Mouse (Mus musculus): ENCODE results near the gene Olfr822. TPM values are rescaled to one million over a fixed set of nuclear protein-coding genes. Genes with fewer than 3 reads are reported as not detected.
A peak's percentile ranks its signal among the peaks of the same experiment; 100 is the strongest.
"Not testable (repeated sequence)": the region's sequence is repeated elsewhere in the genome, so short reads cannot be mapped to it uniquely, and the experiment has no call there.

The Olfr822 gene
- total RNA-seq (2021): not detected

GRCm38 (mm10) chr10:130070910-130071309 lies at the start of gene Olfr822:
TSS of gene Olfr822 (plus strand) at chr10:130071210.
- DNase-seq: no peak

DNA sequence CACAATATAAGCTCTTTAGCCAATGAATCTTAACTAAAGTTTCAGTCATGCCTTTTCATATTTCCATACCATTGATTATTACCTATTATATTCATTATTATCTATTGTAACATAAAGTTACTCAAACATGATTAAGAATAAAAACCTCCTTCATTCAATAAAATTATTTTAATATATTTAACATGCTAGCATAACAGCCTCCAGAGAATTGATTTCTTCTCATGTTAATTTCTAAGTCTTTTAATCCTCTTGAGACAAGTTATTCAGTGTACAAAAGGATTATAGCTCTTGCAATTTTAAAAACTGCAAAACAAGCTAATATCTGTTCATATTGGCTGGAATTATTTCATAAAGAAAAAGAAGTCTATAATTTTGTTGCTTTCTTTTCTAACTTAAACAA lies 41.0 kb upstream of the Olfr822 start, which contains the start of gene Olfr821:
Olfr821 (plus strand) TSS at position 301 of the 400 bp plus-strand sequence.
- DNase-seq: no peak

- no peak for DNase-seq
Observed at GRCm38 (mm10) chr10:130037096-130037495, 33.9 kb upstream of the Olfr822 start.

GRCm38 (mm10) chr10:130092838-130093440 lies 21.9 kb downstream of the Olfr822 start:
- DNase-seq: peak; percentile 57

- DNase-seq: no peak
Observed at GRCm38 (mm10) chr10:130096104-130096503, 25.1 kb downstream of the Olfr822 start.

- not testable (repeated sequence) for DNase-seq
Observed at GRCm38 (mm10) chr10:130115283-130115682, 44.3 kb downstream of the Olfr822 start, which contains the start of gene Olfr823. TSS of gene Olfr823 (minus strand) at chr10:130115383.

- not testable (repeated sequence) for DNase-seq
Observed at GRCm38 (mm10) chr10:130116045-130116444, 45.0 kb downstream of the Olfr822 start.

Other genes starting within 250 kb of the Olfr822 start
- gene Olfr812, start 225.1 kb upstream of the Olfr822 start, total RNA-seq (2021): not detected
- gene Olfr813, start 215.8 kb upstream of the Olfr822 start, total RNA-seq (2021): not detected
- not detected for gene Olfr814, start 191.4 kb upstream of the Olfr822 start, total RNA-seq (2021)
- gene Olfr815, start 165.3 kb upstream of the Olfr822 start, total RNA-seq (2021): not detected
- gene Olfr816, start 155.6 kb upstream of the Olfr822 start, total RNA-seq (2021): not detected
- not detected for gene Olfr818, start 122.1 kb upstream of the Olfr822 start, total RNA-seq (2021)
- gene Olfr819, start 103.9 kb upstream of the Olfr822 start, total RNA-seq (2021): not detected
- not detected for gene Olfr247, start 95.1 kb upstream of the Olfr822 start, total RNA-seq (2021)
- gene Gm10310, start 86.1 kb upstream of the Olfr822 start, total RNA-seq (2021): not detected
- gene Olfr820, start 58.6 kb upstream of the Olfr822 start, total RNA-seq (2021): not detected
- gene Olfr821, start 40.9 kb upstream of the Olfr822 start, total RNA-seq (2021): not detected
- not detected for gene Olfr823, start 44.2 kb downstream of the Olfr822 start, total RNA-seq (2021)
- not detected for gene Olfr824, start 58.8 kb downstream of the Olfr822 start, total RNA-seq (2021)
- gene Olfr825, start 95.6 kb downstream of the Olfr822 start, total RNA-seq (2021): not detected
- not detected for gene Olfr826, start 113.0 kb downstream of the Olfr822 start, total RNA-seq (2021)
- gene Olfr827, start 143.2 kb downstream of the Olfr822 start, total RNA-seq (2021): not detected
- gene Neurod4, start 209.0 kb downstream of the Olfr822 start, total RNA-seq (2021): not detected